Mouse (Mus musculus) monocyte, adult 5-6 weeks (primary cell): ENCODE data around the gene Rab2b. TPM values are rescaled to one million over a fixed set of nuclear protein-coding genes. Genes with fewer than 3 reads are reported as not detected.
"Not testable (repeated sequence)": the region's sequence is repeated elsewhere in the genome, so short reads cannot be mapped to it uniquely, and the experiment has no call there.

Source experiments
- ATAC-seq: fragments of 153-309, 156-312 bp; replicated peaks from 2 replicates; pipeline ENCODE4 v1.8.0; 2017; ENCODE audit warnings: mild to moderate bottlenecking; ENCODE audit not compliant: low TSS enrichment, insufficient number of reproducible peaks, severe bottlenecking, poor library complexity, low FRiP score
- total RNA-seq: library from RNA; stranded (forward); fragments of 200-1000, 200-491, 200-594 nt; gene quantifications from 3 replicates; pipeline ENCODE4 v1.2.3, GENCODE M21; 2017

Gene Rab2b
- total RNA-seq, result 5.4 to 14.8 TPM (median 12.5 TPM) in 3 replicates

- peak; percentile 99 for ATAC-seq
Measured at GRCm38 (mm10) chr14:52278932-52279746, at the start of gene Rab2b, which contains the start of gene Tox4. Rab2b (minus strand) TSS chr14:52279545. Tox4 (plus strand) TSS chr14:52279146.

GRCm38 (mm10) chr14:52327910-52328812 lies 48.8 kb upstream of the Rab2b start, which contains the start of gene Sall2:
Sall2 (minus strand) TSS chr14:52328762.
- no peak for ATAC-seq

- no peak for ATAC-seq
Measured at GRCm38 (mm10) chr14:52327375-52327901, 48.1 kb upstream of the Rab2b start.

- ATAC-seq, result no peak
Measured at GRCm38 (mm10) chr14:52325890-52326289, 46.5 kb upstream of the Rab2b start.

GRCm38 (mm10) chr14:52319361-52319760 lies 40.0 kb upstream of the Rab2b start:
- ATAC-seq, result no peak

- ATAC-seq, result no peak
Measured at GRCm38 (mm10) chr14:52316441-52317225, 37.3 kb upstream of the Rab2b start.

- no peak for ATAC-seq
Measured at GRCm38 (mm10) chr14:52315792-52316440, 36.6 kb upstream of the Rab2b start.

- no peak for ATAC-seq
Measured at GRCm38 (mm10) chr14:52315283-52315780, 36.0 kb upstream of the Rab2b start.

GRCm38 (mm10) chr14:52314808-52315150 lies 35.4 kb upstream of the Rab2b start:
- ATAC-seq, result no peak

- ATAC-seq, result peak; percentile 29
Measured at GRCm38 (mm10) chr14:52313931-52314807, 34.8 kb upstream of the Rab2b start.

GRCm38 (mm10) chr14:52310906-52311305 lies 31.6 kb upstream of the Rab2b start:
- no peak for ATAC-seq

GRCm38 (mm10) chr14:52310343-52310742 lies 31.0 kb upstream of the Rab2b start:
- not testable (repeated sequence) for ATAC-seq

- no peak for ATAC-seq
Measured at GRCm38 (mm10) chr14:52306100-52306499, 26.8 kb upstream of the Rab2b start.

- ATAC-seq, result peak; percentile 98
Measured at GRCm38 (mm10) chr14:52304644-52305271, 25.4 kb upstream of the Rab2b start, which contains the start of gene Mettl3. Mettl3 (minus strand) TSS chr14:52305128.

- not testable (repeated sequence) for ATAC-seq
Measured at GRCm38 (mm10) chr14:52303517-52303916, 24.2 kb upstream of the Rab2b start.

- ATAC-seq, result 0 out of 2 replicates have a peak, but pooled peaks have one; percentile 58
Measured at GRCm38 (mm10) chr14:52295558-52296264, 16.4 kb upstream of the Rab2b start.
